In genomic region chr12:3424179-3424578, GRCm38 (mm10) we compare ENCODE assay signal across 14 mouse cellular contexts. TPM values are rescaled to one million over a fixed set of nuclear protein-coding genes. Genes with fewer than 3 reads are reported as not detected.
A peak's percentile ranks its signal among the peaks of the same experiment; 100 is the strongest.
DNase-seq lines count a peak whose midpoint lies in the region; ATAC-seq and TF ChIP-seq lines count a peak whose summit lies in the region.
"Had no signal": no experiment of that assay in that cellular context is flagged by ENCODE, and none has a peak within 500 bp of the region (broad histone marks: within the 10 kb centered on the region; RNA-seq: fewer than 3 reads in every experiment).

No protein-coding gene starts in this region.

- ATAC-seq in heart, embryonic 11.5 days (replicated peaks; ENCODE audit: insufficient number of reproducible peaks, low FRiP score, low TSS enrichment), result no peak
- no peak for ATAC-seq in G1E (ENCODE audit: extremely low read depth, insufficient number of reproducible peaks, low FRiP score, poor library complexity, severe bottlenecking)
- ATAC-seq in liver, embryonic 13.5 days (ENCODE audit: low read depth), result no peak
- no peak for ATAC-seq in megakaryocyte-erythroid progenitor cell, adult 5-6 weeks (replicated peaks; ENCODE audit: low FRiP score, low TSS enrichment, poor library complexity, severe bottlenecking)
- ATAC-seq: activated CD4-positive, CD25-positive, alpha-beta regulatory T cell, adult 4 months had no signal

- TF ChIP-seq CTCF in lung, adult 2 months (IDR thresholded peaks at IDR 0.05; ENCODE audit: insufficient read depth, low read length), result no peak
- TF ChIP-seq CTCF in G1E (IDR thresholded peaks at IDR 0.05; ENCODE audit: low read depth, low read length), result no peak

- H3K9ac ChIP-seq in heart, embryonic 11.5 days (ENCODE audit: low read depth, low read length), result no peak overlapping the region
- H3K9ac ChIP-seq in liver, embryonic 13.5 days, result peak overlapping the region; percentile 71
- H3K9ac ChIP-seq: neural tube, embryonic 15.5 days had no signal

- peak; percentile 29 to 49 for DNase-seq in heart, adult 18-20 months
- DNase-seq in lung, postnatal 10 days, result peak; percentile 50
- DNase-seq in lung, adult 2 months, result no peak
- DNase-seq in G1E (ENCODE audit: low spot score), result no peak
- no peak for DNase-seq in liver, embryonic 13.5 days
- DNase-seq in spleen, postnatal 36 days (ENCODE audit: low spot score in 2 of 2), result no peak
- DNase-seq: midbrain, embryonic 14.5 days; right cerebral cortex, adult 18-20 months had no signal

- no peaks in the 10 kb centered on the region for H3K27me3 ChIP-seq in heart, embryonic 11.5 days (ENCODE audit: control insufficient read depth, insufficient read depth, low read length)
- no peaks in the 10 kb centered on the region for H3K27me3 ChIP-seq in G1E (ENCODE audit: insufficient read depth, low read length)
- no peaks in the 10 kb centered on the region for H3K27me3 ChIP-seq in liver, embryonic 13.5 days
- H3K27me3 ChIP-seq: neural tube, embryonic 15.5 days had no signal

- H3K36me3 ChIP-seq in heart, embryonic 11.5 days (ENCODE audit: control insufficient read depth, insufficient read depth, low read length), result peaks cover 2% of the 10 kb centered on the region; the same call in 1 of the 2 replicates
- H3K36me3 ChIP-seq in G1E (replicated peaks), result peaks cover 38% of the 10 kb centered on the region
- H3K36me3 ChIP-seq in liver, embryonic 13.5 days, result peaks cover 20% of the 10 kb centered on the region

- H3K4me3 ChIP-seq in heart, embryonic 11.5 days (ENCODE audit: low read depth, low read length), result no peak overlapping the region
- H3K4me3 ChIP-seq in lung, adult 2 months (replicated peaks; ENCODE audit: extremely low read depth, low read depth, low read length), result no peak overlapping the region
- peak overlapping the region; percentile 92; the same call in 1 of the 2 replicates for H3K4me3 ChIP-seq in G1E (ENCODE audit: low read depth, low read length)
- no peak overlapping the region for H3K4me3 ChIP-seq in liver, embryonic 13.5 days (replicated peaks)
- H3K4me3 ChIP-seq: hindbrain, embryonic 10.5 days; left cerebral cortex, adult 2 months; neural tube, embryonic 15.5 days had no signal

- TF ChIP-seq POLR2A in lung, adult 2 months (IDR thresholded peaks at IDR 0.05; ENCODE audit: borderline replicate concordance, extremely low read depth, low read depth, low read length), result no peak

- H3K4me2 ChIP-seq in heart, embryonic 11.5 days, result no peak overlapping the region; the same call in 1 of the 2 replicates
- peak overlapping the region; percentile 84 for H3K4me2 ChIP-seq in liver, embryonic 13.5 days
- H3K4me2 ChIP-seq: neural tube, embryonic 15.5 days had no signal

- no peak overlapping the region for H3K27ac ChIP-seq in heart, embryonic 11.5 days (ENCODE audit: low read depth, low read length)
- 0 out of 2 replicates have a peak overlapping the region, but pooled peaks have one; percentile 98 for H3K27ac ChIP-seq in liver, embryonic 13.5 days
- H3K27ac ChIP-seq: hindbrain, embryonic 10.5 days; left cerebral cortex, adult 2 months; neural tube, embryonic 15.5 days had no signal

- WGBS in heart, embryonic 11.5 days (ENCODE audit: insufficient replicate concordance), result 83% methylated on average over 2 of the region's 2 CpGs
- WGBS in lung, adult 2 months, result 45% methylated on average over 2 of the region's 2 CpGs
- 62% methylated on average over 2 of the region's 2 CpGs for WGBS in liver, embryonic 13.5 days (ENCODE audit: insufficient replicate concordance)

- H3K9me3 ChIP-seq in heart, embryonic 11.5 days (replicated peaks; ENCODE audit: control insufficient read depth, low read length), result no peaks in the 10 kb centered on the region
- H3K9me3 ChIP-seq in G1E (replicated peaks), result no peaks in the 10 kb centered on the region
- H3K9me3 ChIP-seq in liver, embryonic 13.5 days (replicated peaks), result no peaks in the 10 kb centered on the region
- H3K9me3 ChIP-seq: hindbrain, embryonic 10.5 days; neural tube, embryonic 15.5 days had no signal

- no peaks in the 10 kb centered on the region; the same call in 1 of the 2 replicates for H3K4me1 ChIP-seq in heart, embryonic 11.5 days (ENCODE audit: control insufficient read depth, insufficient read depth, low read length)
- H3K4me1 ChIP-seq in lung, adult 2 months (ENCODE audit: control insufficient read depth, insufficient read depth, low read length), result no peaks in the 10 kb centered on the region; the same call in none of the 2 replicates
- H3K4me1 ChIP-seq in G1E (ENCODE audit: insufficient read depth, low read depth, low read length), result peaks cover 33% of the 10 kb centered on the region
- peaks cover 28% of the 10 kb centered on the region for H3K4me1 ChIP-seq in liver, embryonic 13.5 days (replicated peaks)

RNA-seq across cellular contexts. Expression of gene Asxl2, which starts 2.5 kb away (rescaled TPM):
- 10 to 100 TPM; 19.0 to 20.6 TPM for total RNA-seq in heart, adult 18-20 months (2021)
- 19.4 and 21.3 TPM in 2 replicates for polyA plus RNA-seq in heart, embryonic 11.5 days (2014; fragmentation: Nextera tagmentation; extraction: Ambion mirVana)
- polyA plus RNA-seq in lung, adult 2 months (2012; rRNA removed), result 6.4 and 6.5 TPM in 2 replicates
- total RNA-seq in G1E (2014; fragmentation: Nextera tagmentation), result 82.5 and 91.9 TPM in 2 replicates
- total RNA-seq in G1E (2017), result 36.5 and 47.5 TPM in 2 replicates
- 10.6 and 13.6 TPM in 2 replicates for polyA plus RNA-seq in G1E (2012)
- 9.6 and 12.3 TPM in 2 replicates for polyA plus RNA-seq in liver, embryonic 13.5 days (2015; fragmentation: Nextera tagmentation; extraction: Ambion mirVana)
- total RNA-seq in megakaryocyte-erythroid progenitor cell, adult 5-6 weeks (2014; fragmentation: Nextera tagmentation), result 55.3 and 57.5 TPM in 2 replicates
- total RNA-seq in megakaryocyte-erythroid progenitor cell, adult 5-6 weeks (2017), result 35.8 and 44.1 TPM in 2 replicates

RNA-seq across cellular contexts. Expression of gene Kif3c, which starts 59.2 kb away (rescaled TPM):
- total RNA-seq in heart, adult 18-20 months (2021), result 1 to 10 TPM; 5.4 to 6.4 TPM
- 5.9 and 8.7 TPM in 2 replicates for polyA plus RNA-seq in heart, embryonic 11.5 days (2014; fragmentation: Nextera tagmentation; extraction: Ambion mirVana)
- polyA plus RNA-seq in lung, adult 2 months (2012; rRNA removed), result 6.6 and 12.2 TPM in 2 replicates
- total RNA-seq in G1E (2014; fragmentation: Nextera tagmentation), result 0.53 and 0.78 TPM in 2 replicates
- total RNA-seq in G1E (2017), result 1.9 and 2.0 TPM in 2 replicates
- 0.46 and 0.55 TPM in 2 replicates for polyA plus RNA-seq in G1E (2012)
- polyA plus RNA-seq in liver, embryonic 13.5 days (2015; fragmentation: Nextera tagmentation; extraction: Ambion mirVana), result 1.0 and 1.2 TPM in 2 replicates
- total RNA-seq in megakaryocyte-erythroid progenitor cell, adult 5-6 weeks (2014; fragmentation: Nextera tagmentation), result 1.2 and 2.3 TPM in 2 replicates
- total RNA-seq in megakaryocyte-erythroid progenitor cell, adult 5-6 weeks (2017), result 0.33 and 4.3 TPM in 2 replicates

Comparison
In these comparisons a context has a peak if more than half of its experiments do, and no peak if none do; other contexts are left out.
1. DNase-seq: peak in heart, adult 18-20 months (2 of 2) and lung, postnatal 10 days (single experiment); none in lung, adult 2 months (single experiment), G1E (single experiment), liver, embryonic 13.5 days (single experiment) and spleen, postnatal 36 days (0 of 2).